Mouse (Mus musculus) lung, postnatal 0 days (tissue): ENCODE data around the gene Wfdc1.

Source experiments
- CTCF ChIP-seq: IDR thresholded peaks from 2 replicates; pipeline ENCODE4 v1.5.1; 2016; ENCODE audit warnings: antibody characterized with exemption, mild to moderate bottlenecking
- EP300 ChIP-seq: IDR thresholded peaks from 2 replicates; pipeline ENCODE4 v1.6.1; 2016; ENCODE audit warnings: antibody characterized with exemption, mild to moderate bottlenecking, control low read depth

DNA sequence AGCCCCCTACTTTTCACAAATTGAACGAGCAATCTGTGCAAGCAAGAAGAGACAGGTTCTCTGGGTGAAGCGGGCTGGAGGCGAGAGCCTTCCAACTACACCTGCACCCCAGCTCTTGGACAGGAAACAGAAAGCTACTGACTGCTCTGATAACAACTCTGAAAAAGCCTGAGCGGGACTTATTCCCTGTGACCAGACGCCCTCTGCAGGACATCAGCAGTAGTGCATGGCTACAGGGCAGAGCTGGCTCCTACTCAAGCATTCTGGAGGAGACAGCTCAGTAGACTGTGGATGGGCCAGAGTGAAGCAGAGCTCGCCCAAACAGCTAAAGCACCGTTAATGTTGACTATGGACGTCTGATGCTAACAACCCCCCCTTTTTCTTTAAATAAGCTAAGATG lies 10.2 kb downstream of the Wfdc1 start:
- TF ChIP-seq CTCF (peak; percentile 98), EP300 (no peak)
